Mouse (Mus musculus) kidney, postnatal 14 days (tissue): ENCODE results near the gene Gm6482.
"Not testable (repeated sequence)": the region's sequence is repeated elsewhere in the genome, so short reads cannot be mapped to it uniquely, and the experiment has no call there.

Experiments used
- DNase-seq: peaks from one replicate; pipeline ENCODE4 v3.0.0; 2022; ENCODE audit warnings: mixed read lengths

Gm6482 gene

DNA sequence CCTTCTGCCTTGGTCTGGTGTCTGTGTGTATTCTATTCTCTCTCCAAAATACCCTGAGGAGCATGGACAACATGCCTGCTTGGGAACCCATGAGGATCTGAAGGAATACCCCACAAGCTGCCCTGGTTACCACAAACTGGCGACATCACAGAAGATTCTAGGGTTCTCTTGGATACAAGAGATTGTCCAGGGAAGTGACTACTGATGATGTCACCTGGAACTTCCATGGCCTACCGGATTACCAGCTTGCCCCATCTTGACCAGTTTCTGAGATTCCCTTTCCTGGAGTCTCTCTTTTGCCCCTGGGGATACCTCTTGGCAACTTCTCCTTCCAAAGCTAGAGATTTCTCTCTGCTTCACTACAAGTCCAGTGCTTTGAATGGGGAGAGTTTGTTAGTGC, at the start of gene Gm6482:
Gene Gm6482, minus strand, starts transcription at position 101 of the 400 bp plus-strand sequence.
- not testable (repeated sequence) for DNase-seq

DNA sequence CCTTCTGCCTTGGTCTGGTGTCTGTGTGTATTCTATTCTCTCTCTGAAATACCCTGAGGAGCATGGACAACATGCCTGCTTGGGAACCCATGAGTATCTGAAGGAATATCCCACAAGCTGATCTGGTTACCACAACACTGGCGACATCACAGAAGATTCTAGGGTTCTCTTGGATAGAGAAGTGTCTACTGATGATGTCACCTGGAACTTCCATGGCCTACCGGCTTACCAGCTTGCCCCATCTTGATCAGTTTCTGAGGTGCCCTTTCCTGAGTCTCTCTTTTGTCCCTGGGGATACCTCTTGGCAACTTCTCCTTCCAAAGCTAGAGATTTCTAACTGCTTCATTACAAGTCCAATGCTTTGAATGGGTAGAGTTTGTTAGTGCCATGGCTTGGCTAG, 45.3 kb upstream of the Gm6482 start, which contains the start of gene Gm7954:
Gene Gm7954, minus strand, starts transcription at position 101 of the 400 bp plus-strand sequence.
- not testable (repeated sequence) for DNase-seq

DNA sequence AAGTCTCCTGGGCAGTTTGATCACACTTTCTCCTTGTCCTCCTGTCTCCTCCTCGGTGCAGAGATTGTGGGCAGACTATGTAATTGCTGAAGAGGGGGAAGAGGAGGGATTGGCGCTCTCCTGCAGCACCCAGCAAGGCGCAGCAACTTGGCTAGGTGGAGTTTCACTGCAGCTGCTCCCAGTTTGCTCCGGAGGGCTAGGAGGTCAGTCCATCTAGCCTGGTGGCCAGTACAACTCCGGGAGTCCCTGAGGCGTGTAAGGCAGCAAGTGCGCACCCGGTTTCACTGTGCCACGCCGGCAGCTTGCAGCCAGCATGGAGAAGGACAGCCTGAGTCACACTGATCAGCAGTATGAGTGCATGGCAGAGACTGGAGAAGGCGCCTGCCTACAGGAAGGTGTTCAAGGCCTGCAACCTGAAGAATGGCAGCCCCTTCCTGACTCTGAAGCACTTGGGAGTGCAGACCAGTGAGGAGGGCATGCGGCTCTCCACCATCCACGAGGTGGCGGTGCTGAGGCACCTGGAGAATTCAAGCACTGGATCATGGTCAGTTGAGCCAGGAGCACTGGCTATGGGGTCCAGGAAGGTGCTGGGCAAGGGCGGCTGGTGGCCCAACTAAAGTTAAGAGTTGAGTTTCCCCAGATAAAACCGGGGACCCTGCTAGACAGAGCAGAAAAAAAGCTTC, 17.5 kb upstream of the Gm6482 start:
- peak; percentile 25 for DNase-seq

DNA sequence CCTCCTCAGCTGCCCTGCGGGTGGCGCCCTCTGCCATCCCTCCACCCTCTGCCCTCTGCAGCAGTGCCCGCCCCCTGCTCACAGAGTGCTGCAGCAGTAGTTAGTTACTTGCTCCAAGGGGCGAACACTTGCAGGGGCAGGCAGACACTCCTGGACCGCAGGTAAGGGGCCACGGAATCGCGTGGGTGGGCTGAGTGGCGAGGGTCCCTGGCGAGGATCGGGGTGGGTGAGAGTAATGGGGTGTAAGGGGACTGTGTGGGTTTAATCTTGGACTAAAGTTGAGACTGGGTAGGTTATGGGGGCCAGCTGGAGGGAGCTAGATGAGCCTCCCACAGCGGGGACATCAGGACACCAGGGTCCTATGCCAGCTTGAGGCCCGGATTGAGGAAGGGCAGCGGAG, 16.6 kb upstream of the Gm6482 start:
- peak; percentile 0 for DNase-seq

DNA sequence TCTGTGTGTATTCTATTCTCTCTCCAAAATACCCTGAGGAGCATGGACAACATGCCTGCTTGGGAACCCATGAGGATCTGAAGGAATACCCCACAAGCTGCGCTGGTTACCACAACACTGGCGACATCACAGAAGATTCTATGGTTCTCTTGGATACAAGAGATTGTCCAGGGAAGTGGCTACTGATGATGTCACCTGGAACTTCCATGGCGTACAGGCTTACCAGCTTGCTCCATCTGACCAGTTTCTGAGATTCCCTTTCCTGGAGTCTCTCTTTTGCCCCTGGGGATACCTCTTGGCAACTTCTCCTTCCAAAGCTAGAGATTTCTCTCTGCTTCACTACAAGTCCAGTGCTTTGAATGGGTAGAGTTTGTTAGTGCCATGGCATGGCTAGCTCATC, 21.8 kb downstream of the Gm6482 start, which contains the start of gene Gm7945:
Gene Gm7945, minus strand, starts transcription at position 101 of the 400 bp plus-strand sequence.
- not testable (repeated sequence) for DNase-seq
